Mouse (Mus musculus) 3T3-L1 (cell line): ENCODE results near the gene Meig1.
"Not testable (repeated sequence)": the region's sequence is repeated elsewhere in the genome, so short reads cannot be mapped to it uniquely, and the experiment has no call there.

Experiments
- DNase-seq: peaks from one replicate; pipeline ENCODE4 v3.0.0-alpha.2; 2015; ENCODE audit warnings: low read depth, low spot score

Meig1 gene

GRCm38 (mm10) chr2:3422548-3422947 is at the start of gene Meig1:
TSS of gene Meig1 (minus strand) at chr2:3422648.
- peak; percentile 38 for DNase-seq

DNA sequence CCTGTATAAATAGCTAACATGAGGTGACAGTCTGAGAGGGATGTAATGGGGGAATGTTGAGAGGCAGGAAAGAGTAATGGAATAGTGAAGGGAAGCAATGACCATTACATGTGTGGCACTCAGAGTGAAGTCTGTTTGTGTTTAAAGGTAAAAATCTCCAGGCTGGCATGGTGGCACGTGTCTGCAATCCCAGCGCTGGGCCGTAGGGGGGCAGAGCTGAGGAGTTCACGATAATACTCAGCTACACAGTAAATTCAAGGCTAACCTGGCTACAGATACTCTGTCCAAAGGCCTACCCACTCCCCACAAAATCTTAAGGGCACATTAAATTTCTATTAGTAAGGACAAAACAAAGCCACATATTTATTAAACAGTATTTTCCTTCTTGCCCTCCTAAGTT is 34.1 kb upstream of the Meig1 start:
- no peak for DNase-seq

DNA sequence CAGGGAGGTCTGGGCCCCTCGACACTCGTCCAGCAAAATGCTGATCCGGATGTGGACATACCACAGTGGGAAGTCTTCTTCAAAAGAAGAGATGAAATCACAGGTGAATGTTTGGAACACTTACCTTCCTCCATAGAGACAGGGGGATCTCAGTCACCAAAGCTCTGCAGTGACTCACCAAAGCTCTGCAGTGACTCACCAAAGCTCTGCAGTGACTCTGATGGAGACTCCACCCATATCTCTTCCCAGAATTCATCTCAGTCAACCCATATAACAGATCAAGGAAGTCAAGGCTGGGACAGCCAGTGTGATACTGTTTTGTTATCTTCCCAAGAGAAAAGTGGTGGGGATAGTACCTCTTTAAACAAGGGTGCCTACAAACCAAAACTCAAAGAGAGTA is 30.6 kb upstream of the Meig1 start:
- DNase-seq = peak; percentile 58

- no peak for DNase-seq
Observed at GRCm38 (mm10) chr2:3449431-3449830, 27.0 kb upstream of the Meig1 start.

- no peak for DNase-seq
Observed at GRCm38 (mm10) chr2:3445984-3446383, 23.5 kb upstream of the Meig1 start.

- no peak for DNase-seq
Observed at GRCm38 (mm10) chr2:3444206-3444605, 21.8 kb upstream of the Meig1 start.

DNA sequence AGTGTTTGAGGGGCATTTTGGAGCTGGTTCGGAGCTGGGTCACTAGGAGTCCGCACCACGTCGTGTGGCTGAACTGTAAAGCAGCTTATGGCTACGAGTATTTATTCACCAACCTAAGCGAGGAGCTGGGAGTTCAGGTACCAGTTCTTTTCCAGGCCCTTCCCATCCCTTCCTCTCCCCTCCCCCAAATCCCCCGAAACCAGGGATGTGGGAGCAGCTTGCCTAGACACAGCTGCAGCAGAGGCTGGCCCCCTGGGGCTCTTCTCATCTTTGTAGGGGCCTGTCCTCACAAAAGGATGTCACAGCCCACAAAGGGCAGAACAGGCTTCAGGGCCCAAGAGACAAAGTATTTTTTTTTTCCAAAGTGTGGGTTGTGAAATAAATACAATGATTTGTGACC is 15.5 kb upstream of the Meig1 start:
- no peak for DNase-seq

DNA sequence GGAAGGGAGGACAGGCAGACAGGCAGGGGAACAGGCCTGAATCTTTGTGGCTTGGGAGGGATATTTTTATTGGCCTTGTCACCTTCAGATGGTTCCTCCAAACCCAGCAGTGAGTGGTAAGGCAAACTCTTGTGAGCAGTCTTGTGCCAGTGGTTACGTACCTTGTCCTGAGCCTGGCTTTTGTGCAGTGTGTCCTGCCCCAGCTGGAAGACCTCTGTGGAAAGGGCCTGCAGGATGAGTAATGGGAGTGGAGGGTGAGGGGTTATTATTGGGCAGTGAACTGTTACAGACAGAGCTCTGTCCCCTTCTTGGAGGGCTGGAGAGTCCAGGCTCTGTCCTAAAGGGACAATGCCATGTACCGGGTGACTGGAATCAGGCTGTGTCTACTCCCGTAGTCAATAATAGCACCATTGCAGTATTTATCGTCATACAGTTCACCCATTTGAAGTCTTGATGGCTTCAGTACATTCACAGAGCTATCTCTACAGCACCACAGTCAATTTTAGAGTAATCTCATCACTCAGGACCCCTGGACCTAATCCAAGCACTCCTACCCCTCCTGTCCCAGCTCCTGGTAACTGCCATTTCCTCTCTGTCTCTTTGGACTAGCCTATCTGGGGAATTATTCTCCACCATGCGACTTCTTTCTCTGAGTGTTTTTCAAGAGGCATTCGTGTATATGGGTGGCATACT is 13.1 kb upstream of the Meig1 start:
- no peak for DNase-seq

DNA sequence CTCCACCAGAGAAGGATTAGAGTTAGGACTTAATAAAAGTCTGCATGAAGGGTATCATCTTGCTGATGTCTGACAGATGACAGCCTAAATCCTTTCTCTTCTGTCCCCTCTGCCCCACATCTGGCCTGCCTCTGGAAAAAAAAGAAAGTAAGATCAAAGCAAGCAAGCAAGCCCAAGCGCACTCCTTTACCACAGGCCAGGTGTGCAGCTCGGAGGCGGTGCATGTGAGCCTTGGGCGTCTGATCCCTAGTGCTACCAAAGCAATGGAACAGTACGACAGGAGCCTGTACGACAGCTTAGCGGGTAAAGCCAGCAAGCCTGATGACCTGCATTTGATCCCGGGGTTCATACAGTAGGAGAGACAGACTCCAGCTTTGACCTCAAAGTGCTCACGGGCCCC is 8.5 kb upstream of the Meig1 start:
- DNase-seq = no peak

- DNase-seq = no peak
Observed at GRCm38 (mm10) chr2:3424579-3424910, 2.1 kb upstream of the Meig1 start.

DNA sequence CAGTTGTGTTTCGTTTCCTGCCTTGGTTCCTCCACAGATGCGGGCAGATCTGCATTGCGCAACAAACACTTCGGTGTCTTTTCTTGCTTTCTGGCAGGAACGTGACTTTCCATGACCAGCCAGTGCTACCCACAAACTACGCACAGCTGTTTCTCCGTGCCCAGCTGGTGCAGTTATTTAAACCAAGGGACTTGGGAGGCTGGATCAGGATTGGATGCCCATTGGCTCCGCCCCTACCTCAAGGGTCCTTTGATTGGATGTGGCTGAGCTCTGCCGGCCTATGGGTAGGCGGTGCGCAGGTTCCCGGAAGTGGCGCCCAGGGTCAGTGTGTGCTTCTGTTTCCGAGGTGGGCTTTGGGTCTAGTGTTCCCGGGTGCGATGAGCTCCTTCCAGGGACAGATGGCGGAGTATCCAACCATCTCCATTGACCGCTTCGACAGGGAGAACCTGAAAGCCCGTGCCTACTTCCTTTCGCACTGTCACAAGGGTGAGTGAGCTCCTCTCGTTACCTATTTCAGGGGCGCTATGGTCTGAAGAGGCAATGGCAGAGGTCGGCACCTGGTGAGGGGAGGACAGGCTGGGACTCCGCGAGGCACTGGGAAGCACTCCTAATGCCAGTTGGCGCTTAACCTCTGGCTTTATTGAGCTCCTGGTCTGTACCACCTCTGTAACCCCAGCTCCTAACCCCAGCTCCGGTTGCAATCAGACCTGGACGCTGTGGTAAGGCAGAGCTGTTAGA is 1.6 kb upstream of the Meig1 start, which contains the start of gene Dclre1c:
Gene Dclre1c (plus strand): TSS at position 291 of the 738 bp plus-strand sequence.
- peak; percentile 98 for DNase-seq

GRCm38 (mm10) chr2:3420157-3420556 is 2.3 kb downstream of the Meig1 start:
- no peak for DNase-seq

GRCm38 (mm10) chr2:3418883-3419431 is 3.5 kb downstream of the Meig1 start:
- peak; percentile 91 for DNase-seq

DNA sequence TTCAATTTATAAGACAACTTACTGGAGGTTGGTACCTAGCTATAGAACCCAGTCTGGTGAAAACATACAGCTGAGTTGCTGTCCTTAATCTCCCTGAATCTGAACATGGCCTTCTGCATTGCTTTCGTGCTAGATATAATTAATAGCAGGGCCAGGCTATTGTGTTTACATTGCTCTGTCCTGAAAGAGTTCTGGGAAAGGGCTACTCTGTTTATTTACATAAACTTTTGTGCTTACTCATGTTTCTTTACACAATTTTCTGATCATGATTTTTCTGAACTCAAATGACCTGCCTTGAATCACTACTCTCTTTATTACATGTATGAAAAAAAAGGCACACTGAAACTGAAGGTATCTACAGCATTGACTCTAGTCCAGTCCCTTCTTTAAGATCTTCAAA is 6.8 kb downstream of the Meig1 start:
- no peak for DNase-seq

- DNase-seq = peak; percentile 76
Observed at GRCm38 (mm10) chr2:3414241-3414640, 8.2 kb downstream of the Meig1 start.

- DNase-seq = no peak
Observed at GRCm38 (mm10) chr2:3407756-3408155, 14.7 kb downstream of the Meig1 start.

GRCm38 (mm10) chr2:3405981-3406380 is 16.5 kb downstream of the Meig1 start:
- DNase-seq = no peak

- not testable (repeated sequence) for DNase-seq
Observed at GRCm38 (mm10) chr2:3397110-3397509, 25.3 kb downstream of the Meig1 start, which contains the start of gene Olah. TSS of gene Olah (minus strand) at chr2:3397210.

GRCm38 (mm10) chr2:3391945-3392344 is 30.5 kb downstream of the Meig1 start:
- DNase-seq = no peak

- no peak for DNase-seq
Observed at GRCm38 (mm10) chr2:3387105-3387860, 35.2 kb downstream of the Meig1 start.

DNA sequence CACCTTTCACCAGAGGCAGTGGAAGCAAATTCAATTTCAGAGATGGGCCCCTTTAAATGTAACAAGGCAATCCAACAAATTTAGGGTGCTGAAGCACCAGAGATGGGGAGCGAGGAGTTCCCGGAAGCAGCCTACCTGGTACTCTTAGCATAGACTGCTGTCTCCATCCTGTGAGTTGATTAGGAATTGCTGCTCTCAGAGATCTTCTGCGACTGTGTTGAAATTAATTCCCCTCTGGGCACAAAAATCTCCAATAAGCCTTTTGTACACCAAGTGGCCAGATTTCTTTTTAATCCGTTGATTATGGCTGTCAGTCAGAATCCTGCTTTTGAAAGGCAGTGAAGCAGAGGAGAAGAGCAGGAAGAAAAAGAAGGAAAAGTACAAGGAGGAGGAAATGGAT is 57.3 kb downstream of the Meig1 start:
- no peak for DNase-seq

GRCm38 (mm10) chr2:3361067-3361466 is 61.4 kb downstream of the Meig1 start:
- DNase-seq = no peak
